Mouse (Mus musculus) gastrocnemius, postnatal 36 days (tissue): ENCODE measurements at regions not wholly inside any gene's neighbourhood (a gene's known extent, or its start where the extent isn't known, plus 50 kb on each side); places are given as distances from the start of the nearest gene placed in this dataset.

Source experiments
- DNase-seq, 2 experiments: peaks; one replicate each; pipeline ENCODE4 v3.0.0; 2022
- intact Hi-C: fragments of 180-260 bp; cut with DNase I; formaldehyde crosslinking; loops from one replicate; pipeline ENCODE4 v1.15.1; 2025

GRCm38 (mm10) chr5:73787275-73787674, 136.1 kb downstream of the Spata18 start:
- no peak for DNase-seq
- intact Hi-C loops = no loop called here

GRCm38 (mm10) chr5:73792216-73792615, 141.0 kb downstream of the Spata18 start:
- intact Hi-C loops = no loop called here

GRCm38 (mm10) chr5:73796201-73796600, 145.0 kb downstream of the Spata18 start:
- no peak for DNase-seq
- intact Hi-C loops = no loop called here

More at GRCm38 (mm10) chr5:73792216-73792615, 141.0 kb downstream of the Spata18 start:
- no peak for DNase-seq

GRCm38 (mm10) chr5:73797980-73798379, 146.8 kb downstream of the Spata18 start:
- no peak for DNase-seq
- intact Hi-C loops = no loop called here

GRCm38 (mm10) chr5:73803431-73803830, 152.3 kb downstream of the Spata18 start:
- intact Hi-C loops = no loop called here
- no peak for DNase-seq

- DNase-seq = no peak
- intact Hi-C loops = no loop called here
Measured at GRCm38 (mm10) chr5:73804556-73805230, 153.5 kb downstream of the Spata18 start.

- intact Hi-C loops = no loop called here
- DNase-seq = no peak
Measured at GRCm38 (mm10) chr5:73810660-73811059, 159.5 kb downstream of the Spata18 start.

- no peak for DNase-seq
- intact Hi-C loops = no loop called here
Measured at GRCm38 (mm10) chr5:73811094-73811521, 159.9 kb downstream of the Spata18 start.

GRCm38 (mm10) chr5:73815752-73816151, 164.6 kb downstream of the Spata18 start:
- intact Hi-C loops = no loop called here
- no peak for DNase-seq

- no peak for DNase-seq
Measured at GRCm38 (mm10) chr5:73817180-73817579, 166.0 kb downstream of the Spata18 start.

GRCm38 (mm10) chr5:73821956-73822545, 170.9 kb downstream of the Spata18 start:
- no peak for DNase-seq
- intact Hi-C loops = no loop called here

More at GRCm38 (mm10) chr5:73817180-73817579, 166.0 kb downstream of the Spata18 start:
- intact Hi-C loops = no loop called here

- DNase-seq = no peak
- intact Hi-C loops = no loop called here
Measured at GRCm38 (mm10) chr5:73823421-73823820, 172.2 kb downstream of the Spata18 start.

- intact Hi-C loops = no loop called here
- DNase-seq = no peak
Measured at GRCm38 (mm10) chr5:73826941-73827340, 175.8 kb downstream of the Spata18 start.

GRCm38 (mm10) chr5:73833721-73834120, 182.5 kb downstream of the Spata18 start:
- intact Hi-C loops = no loop called here
- DNase-seq = no peak

GRCm38 (mm10) chr5:73843776-73844175, 192.6 kb downstream of the Spata18 start:
- DNase-seq = no peak
- intact Hi-C loops = no loop called here

GRCm38 (mm10) chr5:73846096-73846782, 195.1 kb downstream of the Spata18 start:
- DNase-seq = no peak
- intact Hi-C loops = no loop called here

- peak in 1 of 2 experiments; percentile 31 for DNase-seq
- intact Hi-C loops = no loop called here
Measured at GRCm38 (mm10) chr5:73846783-73847151, 195.6 kb downstream of the Spata18 start.

- intact Hi-C loops = loop anchor here (5.0 to 10.0 kb wide), 2 partner anchors 426 to 1303 kb away; partner anchors contain the start of gene Pdgfra
- no peak for DNase-seq
Measured at GRCm38 (mm10) chr5:73851501-73851900, 200.3 kb downstream of the Spata18 start.

GRCm38 (mm10) chr5:73854025-73854773, 203.0 kb downstream of the Spata18 start:
- peak; percentile 54 to 64 for DNase-seq
- intact Hi-C loops = loop anchor here (5.0 to 10.0 kb wide), 2 partner anchors 423 to 1301 kb away; partner anchors contain the start of gene Pdgfra

GRCm38 (mm10) chr5:73854774-73855371, 203.7 kb downstream of the Spata18 start:
- intact Hi-C loops = loop anchor here (5.0 to 10.0 kb wide), 2 partner anchors 422 to 1300 kb away; partner anchors contain the start of gene Pdgfra
- DNase-seq = peak in 1 of 2 experiments; percentile 35
